Mouse (Mus musculus) layer of hippocampus, adult 18-20 months (tissue): ENCODE data around the gene Hmcn1. TPM values are rescaled to one million over a fixed set of nuclear protein-coding genes. Genes with fewer than 3 reads are reported as not detected.

ENCODE experiments used
- DNase-seq, 2 experiments: peaks; one replicate each; pipeline ENCODE4 v3.0.0; 2022; ENCODE audit warnings: low spot score in 2 of 2
- total RNA-seq, 2 experiments: library from RNA; stranded (reverse); gene quantifications; 2 replicates each; pipeline ENCODE4 v1.2.3; 2021

The Hmcn1 gene
- total RNA-seq, 2 experiments from 2014 or later: 1.5 to 2.1 TPM

GRCm38 (mm10) chr1:150994612-150995011 lies 1.4 kb upstream of the Hmcn1 start:
- DNase-seq: no peak

- no peak for DNase-seq
These were observed 499 bp downstream of the Hmcn1 start for GRCm38 (mm10) chr1:150992711-150993161.

- no peak for DNase-seq
These were observed 1.3 kb downstream of the Hmcn1 start for GRCm38 (mm10) chr1:150991745-150992554.

GRCm38 (mm10) chr1:150984888-150985287 lies 8.3 kb downstream of the Hmcn1 start:
- no peak for DNase-seq

- DNase-seq: no peak
These were observed 9.1 kb downstream of the Hmcn1 start for GRCm38 (mm10) chr1:150984092-150984503.

GRCm38 (mm10) chr1:150978651-150979050 lies 14.6 kb downstream of the Hmcn1 start:
- DNase-seq: no peak

GRCm38 (mm10) chr1:150976263-150976662 lies 17.0 kb downstream of the Hmcn1 start:
- peak in 1 of 2 experiments; percentile 7 for DNase-seq

GRCm38 (mm10) chr1:150959486-150960074 lies 33.7 kb downstream of the Hmcn1 start:
- no peak for DNase-seq

- no peak for DNase-seq
These were observed 42.2 kb downstream of the Hmcn1 start for GRCm38 (mm10) chr1:150951004-150951403.

- DNase-seq: no peak
These were observed 43.2 kb downstream of the Hmcn1 start for GRCm38 (mm10) chr1:150950046-150950445.

- no peak for DNase-seq
These were observed 44.3 kb downstream of the Hmcn1 start for GRCm38 (mm10) chr1:150948911-150949310.

- DNase-seq: no peak
These were observed 49.6 kb downstream of the Hmcn1 start for GRCm38 (mm10) chr1:150943601-150944000.

- no peak for DNase-seq
These were observed 51.1 kb downstream of the Hmcn1 start for GRCm38 (mm10) chr1:150942143-150942542.

- DNase-seq: no peak
These were observed 56.4 kb downstream of the Hmcn1 start for GRCm38 (mm10) chr1:150936821-150937220.

- peak; percentile 81 to 90 for DNase-seq
These were observed 59.6 kb downstream of the Hmcn1 start for GRCm38 (mm10) chr1:150933616-150934015.

- DNase-seq: no peak
These were observed 72.4 kb downstream of the Hmcn1 start for GRCm38 (mm10) chr1:150920860-150921259.

- DNase-seq: peak; percentile 13 to 75
These were observed 73.0 kb downstream of the Hmcn1 start for GRCm38 (mm10) chr1:150920276-150920675.

GRCm38 (mm10) chr1:150914936-150915335 lies 78.3 kb downstream of the Hmcn1 start:
- no peak for DNase-seq

GRCm38 (mm10) chr1:150913586-150914136 lies 79.6 kb downstream of the Hmcn1 start:
- DNase-seq: no peak

GRCm38 (mm10) chr1:150909642-150910041 lies 83.6 kb downstream of the Hmcn1 start:
- DNase-seq: no peak

- no peak for DNase-seq
These were observed 99.5 kb downstream of the Hmcn1 start for GRCm38 (mm10) chr1:150893677-150894188.

GRCm38 (mm10) chr1:150890017-150890416 lies 103.2 kb downstream of the Hmcn1 start:
- no peak for DNase-seq
